Mouse (Mus musculus) ES-E14 (cell line): ENCODE measurements around the gene Dock6.

Source experiments
- HCFC1 ChIP-seq: IDR thresholded peaks from 2 replicates; pipeline ENCODE4 v1.6.1; 2012; ENCODE audit warnings: low read length, inconsistent platforms, borderline replicate concordance; ENCODE audit not compliant: insufficient read depth
- ZC3H11A ChIP-seq: IDR thresholded peaks from 2 replicates; pipeline ENCODE4 v1.6.1; 2012; ENCODE audit warnings: low read depth, mild to moderate bottlenecking, inconsistent platforms, low read length, borderline replicate concordance

- TF ChIP-seq HCFC1 (no peak), ZC3H11A (no peak)
Measured at GRCm38 (mm10) chr9:21846755-21847341, 5.6 kb downstream of the Dock6 start.
